Mouse (Mus musculus) thymus, adult 2 months (tissue): ENCODE results near the gene Igsf3.

Experiments used
- CTCF ChIP-seq: fragments of 200-500 bp; IDR thresholded peaks from 2 replicates; pipeline ENCODE4 v1.5.1; 2012; ENCODE audit warnings: mild to moderate bottlenecking, control low read depth, low read length, moderate library complexity, borderline replicate concordance; ENCODE audit not compliant: control insufficient read depth, poor library complexity, insufficient read depth; ENCODE audit errors: extremely low read depth
- POLR2A ChIP-seq: fragments of 200-500 bp; IDR thresholded peaks from 2 replicates; pipeline ENCODE4 v1.6.1; 2012; ENCODE audit warnings: mild to moderate bottlenecking, low read length, control low read depth, moderate library complexity; ENCODE audit not compliant: control insufficient read depth, poor library complexity, insufficient read depth; ENCODE audit errors: extremely low read depth

DNA sequence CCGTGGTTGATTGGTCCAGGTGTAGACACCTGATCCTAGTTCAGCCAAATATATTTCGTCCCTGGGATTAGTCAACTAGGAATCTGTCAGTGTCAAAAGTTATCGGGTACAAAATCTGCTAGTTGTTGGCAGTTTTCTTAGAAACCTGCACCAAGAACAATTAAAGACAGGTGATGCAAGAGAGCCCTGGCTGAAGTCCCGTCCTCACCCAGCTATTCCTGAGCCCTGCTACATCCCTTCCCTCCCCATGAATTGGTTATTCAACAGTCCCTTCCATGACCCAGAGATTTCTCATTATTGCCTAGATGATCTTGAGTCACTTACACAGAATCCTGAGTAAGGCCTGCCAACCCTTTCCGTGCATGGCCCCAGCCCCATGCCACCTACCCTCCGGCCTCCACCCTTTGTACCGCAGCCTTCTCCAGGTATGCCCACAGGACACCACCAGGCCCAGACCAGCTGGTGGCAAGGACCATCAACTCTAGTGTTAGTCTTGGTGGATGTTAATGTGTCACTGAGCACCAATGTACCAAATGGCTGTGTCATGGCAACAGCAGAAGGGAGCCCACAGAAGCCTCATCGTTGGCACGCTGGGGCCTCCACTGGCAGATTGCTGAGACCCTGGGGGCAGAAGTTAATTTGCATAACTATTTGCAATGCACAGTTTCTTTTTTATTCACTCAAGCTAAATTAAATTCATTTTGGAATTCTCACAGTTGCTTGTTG is 33.5 kb upstream of the Igsf3 start:
- TF ChIP-seq POLR2A: no peak
- TF ChIP-seq CTCF: no peak
